Mouse (Mus musculus): ENCODE results near the gene Cox17.

GRCm38 (mm10) chr16:38361933-38362332, 15.1 kb downstream of the Cox17 start, which contains the start of gene Popdc2:
- TF ChIP-seq CTCF (IDR thresholded peaks at IDR 0.05; ENCODE audit: low read depth) (no peak), EP300 (IDR thresholded peaks at IDR 0.05; ENCODE audit: low read depth) (no peak)

All from liver, postnatal 0 days (tissue).